Mouse (Mus musculus) megakaryocyte, embryonic 14.5 days (primary cell): ENCODE measurements at regions not wholly inside any gene's neighbourhood (a gene's known extent, or its start where the extent isn't known, plus 50 kb on each side); places are given as distances from the start of the nearest gene placed in this dataset.

Experiments
- FLI1 ChIP-seq: IDR thresholded peaks from 2 replicates; pipeline ENCODE4 v1.6.1; 2012; ENCODE audit warnings: low read length, inconsistent platforms, mixed read lengths
- GATA1 ChIP-seq: IDR thresholded peaks from 3 replicates; pipeline ENCODE4 v1.6.1; 2012; ENCODE audit warnings: mixed read lengths, low read length, inconsistent platforms, borderline replicate concordance

- TF ChIP-seq GATA1 (no peak), FLI1 (no peak)
These were observed 180.0 kb upstream of the Six2 start for GRCm38 (mm10) chr17:85867945-85868616.
